Mouse (Mus musculus): Measurements from ENCODE around the gene Cd46.

Gene Cd46

DNA sequence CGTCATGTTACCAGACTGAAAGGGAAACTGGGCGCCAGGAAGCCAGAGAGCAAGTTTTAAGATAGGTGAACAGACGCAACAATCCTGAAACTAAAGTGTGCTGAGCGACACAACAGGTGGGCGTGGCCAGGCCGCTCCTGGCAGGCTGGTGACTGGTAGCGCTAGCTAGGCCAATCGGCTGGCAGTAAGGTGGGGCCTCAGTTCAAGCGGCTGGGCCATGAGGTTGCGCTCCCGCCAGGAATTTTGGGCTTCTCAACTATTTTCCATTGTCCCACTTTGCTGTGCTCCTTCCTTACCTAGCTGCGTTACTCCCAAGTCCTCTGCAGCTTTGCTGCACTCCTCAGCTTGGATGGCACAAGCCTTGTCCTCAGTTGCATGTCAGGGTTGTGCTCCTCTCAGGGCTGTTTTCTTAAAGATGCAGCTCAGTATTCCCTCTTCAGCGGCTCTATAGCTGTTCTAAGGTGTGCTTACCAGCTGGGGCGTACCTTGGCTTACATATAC, at the start of gene Cd46:
Gene Cd46, minus strand, starts transcription at position 30 of the 501 bp plus-strand sequence.
- peak; percentile 15 for DNase-seq (ENCODE audit: low spot score)

DNA sequence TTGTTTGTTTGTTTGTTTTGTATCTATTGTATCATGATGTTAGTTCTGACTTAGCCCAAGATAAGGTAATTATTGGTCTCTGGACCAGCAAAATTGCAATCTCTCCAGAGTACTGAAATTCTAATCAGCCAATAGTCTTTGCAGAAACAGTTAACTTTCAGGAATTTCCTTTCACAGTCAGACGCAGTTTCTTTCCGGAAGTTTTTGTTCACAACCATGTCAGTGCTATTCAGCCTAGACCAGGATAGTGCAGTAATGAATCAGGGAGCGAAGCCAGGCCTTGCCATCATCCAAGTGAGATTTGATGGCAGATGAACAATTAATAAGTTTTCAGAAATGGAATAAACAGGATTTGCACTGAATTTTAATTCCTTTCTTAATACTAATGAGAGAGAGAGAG, 40.0 kb upstream of the Cd46 start:
- DNase-seq (ENCODE audit: low spot score), result no peak

DNA sequence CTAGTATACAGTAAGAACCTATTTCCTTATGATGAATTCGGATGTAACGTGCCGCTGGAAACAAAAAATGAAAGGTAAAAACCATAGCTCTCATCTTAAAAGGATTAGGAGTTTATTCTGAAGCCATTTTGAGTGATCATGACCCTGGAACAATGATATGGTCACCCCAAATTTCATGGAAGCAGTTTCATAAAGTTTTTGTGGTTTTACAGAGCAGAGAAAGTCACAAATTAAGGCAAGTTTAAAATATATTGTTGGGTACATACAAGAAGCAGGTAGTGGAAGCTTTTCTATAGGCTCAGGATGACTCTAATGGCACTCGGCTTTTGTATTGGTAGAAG, 39.6 kb upstream of the Cd46 start:
- no peak for DNase-seq (ENCODE audit: low spot score)

- DNase-seq (ENCODE audit: low spot score), result peak; percentile 79
Observed at GRCm38 (mm10) chr1:195130953-195131674, 39.1 kb upstream of the Cd46 start, which contains the start of gene Cr1l. TSS of gene Cr1l (minus strand) at chr1:195131586.

DNA sequence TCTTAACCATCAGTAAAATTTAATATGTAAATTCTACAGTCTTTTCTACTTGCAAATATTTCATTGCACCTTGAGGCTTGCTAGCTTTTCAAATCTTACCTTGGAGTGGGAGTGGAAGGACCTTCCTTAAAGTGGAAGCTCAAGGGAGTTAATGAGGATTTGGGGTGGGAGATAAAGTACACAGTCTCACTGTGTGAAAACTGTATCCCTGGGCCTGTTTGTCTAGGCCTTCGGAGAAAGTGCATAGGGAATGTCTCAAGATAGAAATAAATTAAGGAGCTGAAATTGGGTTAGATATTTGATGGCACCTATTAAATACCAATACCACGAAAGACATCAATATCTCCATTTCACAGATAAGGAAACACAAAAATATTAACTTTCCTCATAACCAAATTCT, 38.4 kb upstream of the Cd46 start:
- no peak for DNase-seq (ENCODE audit: low spot score)

DNA sequence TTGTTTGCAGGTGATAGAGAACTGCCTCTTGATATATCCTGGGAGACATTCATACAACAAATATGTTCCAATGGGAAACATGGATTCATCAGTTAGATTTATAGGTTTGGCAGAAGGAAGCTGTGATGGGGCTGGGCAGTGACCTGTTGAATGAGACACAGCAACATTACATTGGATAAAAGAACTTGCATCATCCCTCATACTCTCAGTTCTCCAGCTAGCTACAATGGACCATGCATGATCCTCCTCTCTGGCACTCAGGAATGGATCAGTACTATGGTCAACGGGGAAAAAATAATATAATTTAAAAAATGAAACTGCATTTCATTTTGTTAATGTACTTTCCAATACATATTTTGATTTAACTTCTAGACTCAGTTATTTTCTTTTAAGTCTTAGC, 37.8 kb upstream of the Cd46 start:
- DNase-seq (ENCODE audit: low spot score), result no peak

GRCm38 (mm10) chr1:195114414-195114813, 22.4 kb upstream of the Cd46 start:
- no peak for DNase-seq (ENCODE audit: low spot score)

DNA sequence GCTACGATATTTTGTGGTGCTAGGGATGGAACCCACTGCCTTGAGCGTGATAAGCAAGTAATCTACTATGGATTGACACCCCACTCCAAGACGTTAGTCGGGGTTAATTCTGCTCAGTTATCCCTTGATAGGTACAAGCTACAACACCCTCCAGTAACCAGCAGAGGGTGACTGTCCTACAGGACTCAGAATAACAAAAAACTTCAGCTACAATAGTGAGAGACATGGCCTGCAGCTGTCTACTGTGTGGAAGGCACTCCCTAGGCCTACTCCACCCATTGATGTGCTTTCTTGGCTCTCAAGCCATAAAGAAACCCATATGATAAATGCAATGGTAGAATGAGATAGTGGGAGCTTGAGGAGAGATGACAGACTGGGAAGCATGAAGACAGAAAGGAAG, 21.6 kb upstream of the Cd46 start:
- DNase-seq (ENCODE audit: low spot score), result no peak

DNA sequence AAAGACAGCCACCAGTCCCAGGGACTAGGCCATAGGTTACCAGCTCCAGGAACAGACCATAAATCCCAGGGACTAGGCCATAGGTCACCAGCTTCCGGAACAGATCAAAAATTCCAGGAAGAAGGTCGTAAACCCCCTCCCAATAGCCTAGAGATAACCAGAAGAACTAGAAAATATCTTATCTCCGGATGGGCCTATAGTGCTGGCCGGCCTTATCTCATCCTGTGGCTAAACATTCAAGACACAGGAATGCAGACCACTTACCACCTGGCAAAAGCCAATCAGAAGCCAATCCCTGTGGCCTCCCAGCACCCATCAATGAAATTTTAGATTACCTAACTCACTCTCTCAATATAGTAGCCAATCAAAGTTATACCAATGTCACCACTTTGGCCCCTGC, 8.6 kb upstream of the Cd46 start:
- no peak for DNase-seq (ENCODE audit: low spot score)

GRCm38 (mm10) chr1:195098004-195098403, 6.0 kb upstream of the Cd46 start:
- DNase-seq (ENCODE audit: low spot score), result no peak

- DNase-seq (ENCODE audit: low spot score), result no peak
Observed at GRCm38 (mm10) chr1:195091699-195092219, 290 bp downstream of the Cd46 start.

DNA sequence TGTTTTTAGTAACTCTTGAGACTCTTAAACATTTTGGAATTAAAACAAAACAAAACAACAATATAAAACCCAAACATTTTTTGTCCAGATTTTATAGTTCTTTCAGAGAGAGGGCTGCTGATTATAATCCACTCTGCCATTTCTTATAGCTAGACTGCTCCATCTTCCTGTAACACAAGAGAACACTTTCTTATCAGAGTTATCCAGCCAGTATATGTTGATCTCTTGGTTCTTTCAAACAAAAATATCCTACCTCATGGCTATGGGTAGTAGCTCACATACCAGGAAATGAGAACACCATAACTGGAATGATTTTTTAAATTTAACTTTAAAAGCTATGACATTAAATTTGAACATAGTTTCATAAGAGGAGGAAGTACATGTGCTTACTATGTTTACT, 9.9 kb downstream of the Cd46 start:
- DNase-seq (ENCODE audit: low spot score), result no peak

DNA sequence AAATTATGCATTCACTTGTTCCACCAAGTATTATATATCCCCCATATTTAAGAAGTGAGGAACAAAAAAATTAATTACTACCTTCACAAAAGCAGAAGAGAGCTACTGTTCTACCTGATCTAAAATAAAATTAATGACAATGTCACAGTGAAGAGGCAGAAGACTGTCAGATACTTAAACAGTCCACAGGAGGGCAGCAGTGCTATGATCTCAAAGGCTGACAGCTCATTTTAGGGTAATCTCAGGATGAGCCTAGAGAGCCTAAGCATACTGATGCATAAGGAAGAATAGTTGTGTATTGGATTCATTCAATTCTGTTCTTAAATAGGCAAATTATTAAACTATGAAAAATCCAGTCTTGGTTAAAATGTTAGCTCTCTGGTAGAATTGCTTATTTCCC, 51.6 kb downstream of the Cd46 start:
- no peak for DNase-seq (ENCODE audit: low spot score)

DNA sequence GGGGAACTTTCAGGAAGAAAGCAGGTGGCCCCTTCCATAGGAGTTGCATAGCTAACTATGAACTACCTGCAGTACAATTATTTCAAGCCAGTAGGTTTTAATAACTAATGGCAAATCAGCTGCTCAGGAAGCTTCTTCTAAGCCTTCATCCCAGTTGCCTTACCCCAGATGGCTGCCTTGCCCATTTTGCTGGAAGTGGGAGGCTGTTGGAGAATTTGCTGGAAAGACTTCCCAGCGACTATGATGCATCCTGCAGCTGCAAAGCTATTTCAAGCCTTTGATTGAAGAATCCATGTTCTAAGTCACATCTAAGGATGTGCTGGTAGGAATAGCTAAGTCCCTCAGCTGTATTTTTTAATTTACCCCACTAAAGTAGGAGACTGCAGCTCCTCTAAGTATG, 53.7 kb downstream of the Cd46 start:
- no peak for DNase-seq (ENCODE audit: low spot score)

DNA sequence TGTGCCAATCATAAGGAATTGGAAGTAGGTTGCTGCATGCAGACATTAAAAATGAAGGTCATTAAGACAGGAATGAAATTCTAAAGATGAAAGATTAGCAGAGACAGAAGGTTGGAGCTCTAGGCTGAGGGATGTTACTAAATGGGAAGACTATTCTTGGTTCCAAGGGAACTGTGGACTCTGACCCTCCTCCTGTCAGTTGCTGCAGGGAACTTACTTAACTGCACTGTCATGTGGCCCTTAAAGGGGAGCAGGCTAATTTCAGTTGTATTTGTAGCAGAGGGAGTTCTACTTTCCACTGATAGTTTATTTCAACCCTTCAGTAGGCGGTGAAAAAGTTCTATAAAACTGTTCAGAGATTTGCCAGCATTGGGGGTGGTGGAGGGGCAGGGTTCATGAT, 54.1 kb downstream of the Cd46 start:
- DNase-seq (ENCODE audit: low spot score), result no peak

DNA sequence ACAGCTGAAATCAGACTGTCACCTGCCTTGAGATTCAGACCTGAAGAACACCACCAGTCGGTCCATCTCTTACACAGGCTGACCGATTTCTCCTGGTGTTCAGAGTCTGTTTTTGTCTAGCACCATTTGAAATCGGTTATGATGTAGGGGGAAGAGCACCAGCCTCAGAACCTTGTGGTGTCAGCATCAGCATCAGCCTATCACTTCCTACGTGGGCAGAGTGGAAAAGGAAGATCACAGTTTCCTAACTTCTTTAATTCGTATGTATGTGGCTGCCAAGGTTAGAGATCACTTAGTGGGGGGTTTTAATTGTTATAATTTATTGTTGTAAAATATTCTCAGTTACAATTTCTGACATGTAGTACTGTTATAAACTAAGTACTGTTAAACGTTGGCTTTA, 54.6 kb downstream of the Cd46 start:
- no peak for DNase-seq (ENCODE audit: low spot score)

GRCm38 (mm10) chr1:195033941-195034340, 58.1 kb downstream of the Cd46 start:
- DNase-seq (ENCODE audit: low spot score), result no peak

DNA sequence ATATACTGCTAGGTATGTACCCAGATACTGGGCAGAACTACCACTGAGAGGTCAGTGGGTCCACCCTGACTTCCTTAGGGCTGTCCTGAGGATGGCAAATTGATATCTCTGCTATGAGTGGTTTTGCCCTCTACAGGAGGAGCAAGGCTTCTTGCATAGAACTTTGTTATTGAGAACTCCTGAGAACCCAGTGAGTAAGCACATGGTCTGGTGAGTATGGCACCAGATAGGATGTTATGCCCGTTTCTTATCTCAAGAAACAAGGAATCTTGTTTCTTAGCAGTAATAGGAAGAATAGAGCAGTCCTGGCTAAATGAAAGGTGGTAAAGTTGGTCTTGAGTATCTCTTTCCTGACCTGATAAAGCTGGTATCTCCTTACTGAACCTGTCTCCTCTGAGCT, 59.3 kb downstream of the Cd46 start:
- DNase-seq (ENCODE audit: low spot score), result no peak

GRCm38 (mm10) chr1:195031786-195032185, 60.3 kb downstream of the Cd46 start:
- no peak for DNase-seq (ENCODE audit: low spot score)

DNA sequence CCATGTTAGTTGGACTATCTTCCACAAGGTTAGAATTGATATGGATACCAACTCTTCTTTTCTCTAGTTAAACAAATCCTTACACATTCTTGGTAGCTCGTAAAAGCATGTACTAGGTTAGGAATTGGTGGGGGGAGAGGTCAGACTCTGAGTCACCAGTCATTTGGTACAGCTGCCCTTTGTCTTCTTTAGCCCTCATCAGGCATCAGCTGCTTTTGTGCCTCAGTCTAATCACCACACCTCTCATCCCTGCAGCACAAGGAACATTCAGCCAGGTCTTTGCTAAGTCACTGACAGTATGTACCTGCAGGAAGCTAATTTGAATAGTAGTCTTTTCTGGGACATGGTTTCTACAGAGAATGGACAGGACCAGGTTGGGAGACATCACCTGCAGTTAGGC, 64.5 kb downstream of the Cd46 start:
- DNase-seq (ENCODE audit: low spot score), result no peak

DNA sequence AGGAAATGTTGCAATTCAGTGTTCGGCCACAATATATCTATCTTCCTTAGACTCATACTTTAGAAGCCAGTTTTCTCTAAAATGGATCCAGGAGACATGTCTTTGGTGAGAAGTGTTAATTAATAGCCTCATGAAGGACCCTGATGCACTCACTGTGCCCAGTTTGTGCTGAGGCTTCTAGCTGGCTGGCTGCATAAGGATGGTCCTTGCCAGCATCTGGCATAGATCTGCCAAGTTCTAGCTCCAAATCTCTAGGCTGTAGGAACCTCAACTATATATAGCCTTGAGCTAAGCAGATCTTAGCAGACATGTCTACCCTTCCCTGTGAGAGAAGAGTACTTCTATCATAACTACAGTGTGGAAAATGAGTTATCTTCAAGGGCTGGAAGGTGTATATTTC, 68.2 kb downstream of the Cd46 start:
- no peak for DNase-seq (ENCODE audit: low spot score)

GRCm38 (mm10) chr1:195021831-195022230, 70.2 kb downstream of the Cd46 start:
- DNase-seq (ENCODE audit: low spot score), result no peak

DNA sequence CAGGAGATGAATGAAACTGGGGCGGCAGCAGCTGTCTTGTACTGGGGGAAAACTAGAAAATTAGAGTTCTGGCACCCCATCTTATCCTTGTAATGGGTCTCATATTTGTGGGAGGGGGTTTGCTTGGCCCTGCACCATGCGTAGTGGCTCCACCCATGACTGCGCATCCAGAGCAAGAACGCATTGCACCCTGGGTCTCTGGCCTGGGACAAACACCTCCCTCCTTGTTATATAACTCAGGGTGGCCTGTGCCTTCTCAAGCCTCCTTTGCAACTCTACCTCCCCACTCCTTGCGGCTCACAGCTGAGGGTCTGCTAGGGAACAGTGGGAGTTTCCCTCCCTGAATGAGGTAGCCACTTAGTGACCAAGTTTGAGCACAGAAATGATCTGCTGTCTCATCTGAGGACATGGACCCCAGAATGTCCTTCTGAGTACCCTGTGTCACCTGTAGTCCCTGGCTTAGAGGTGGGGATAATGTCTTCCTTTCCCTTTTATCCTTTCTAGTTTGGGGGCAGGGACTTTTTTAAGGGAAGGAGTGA, 72.9 kb downstream of the Cd46 start:
- DNase-seq (ENCODE audit: low spot score), result no peak

All from ovary, postnatal 10 days (tissue).